Mouse (Mus musculus): Measurements from ENCODE around the gene Cald1.

- no peak for TF ChIP-seq CTCF (IDR thresholded peaks at IDR 0.05; ENCODE audit: low read depth)
- no peak for TF ChIP-seq EP300 (IDR thresholded peaks at IDR 0.05; ENCODE audit: low read depth)
Observed at GRCm38 (mm10) chr6:34559521-34559920, 38.8 kb upstream of the Cald1 start.
